In the genomic region with DNA sequence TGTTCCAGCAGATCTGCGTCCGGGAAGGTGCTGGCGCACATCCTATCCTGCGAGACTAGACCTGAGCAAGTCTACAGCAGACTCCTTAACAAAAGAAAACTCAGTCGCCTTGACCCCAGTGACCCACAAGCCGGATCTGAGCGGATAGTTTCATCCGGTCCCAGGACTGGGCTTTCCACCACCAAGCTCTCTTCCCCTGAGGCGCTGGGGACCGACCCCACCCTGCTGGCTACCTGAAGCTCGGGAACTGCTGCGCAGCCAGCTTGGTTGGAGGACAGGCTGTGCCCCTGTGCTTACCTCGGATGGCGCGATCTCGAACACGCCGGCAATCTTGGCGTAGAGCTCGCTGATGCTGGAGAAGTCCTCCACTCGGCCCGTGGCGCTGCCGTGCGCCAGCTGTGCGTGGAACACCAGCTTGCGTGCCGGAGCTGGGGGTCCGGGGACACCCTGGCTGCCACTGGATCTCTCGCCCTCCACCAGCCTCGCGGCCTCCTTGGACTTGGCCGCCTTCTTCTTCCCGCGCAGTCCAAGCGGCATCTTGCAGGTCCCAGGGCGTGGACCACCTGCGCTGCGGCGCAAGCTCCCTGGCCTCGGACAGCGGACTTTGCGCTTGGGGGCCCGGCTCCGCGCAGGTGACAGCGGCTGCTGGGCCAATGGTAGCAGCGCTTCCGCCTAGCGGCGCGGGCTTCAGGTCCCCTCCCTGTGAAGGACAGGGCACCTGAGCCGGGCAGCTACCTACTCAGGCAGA, we compare ENCODE assay signal across 8 mouse cellular contexts. TPM values are rescaled to one million over a fixed set of nuclear protein-coding genes. Genes with fewer than 3 reads are reported as not detected.
DNase-seq lines count a peak whose midpoint lies in the region; ATAC-seq and TF ChIP-seq lines count a peak whose summit lies in the region.

No protein-coding gene starts in this region.

- H3K4me3 ChIP-seq in forebrain, embryonic 13.5 days, result peak overlapping the region; percentile 54
- H3K4me3 ChIP-seq in hindbrain, embryonic 13.5 days, result peak overlapping the region; percentile 65
- peak overlapping the region; percentile 49 for H3K4me3 ChIP-seq in limb, embryonic 11.5 days (ENCODE audit: low read depth, low read length)
- H3K4me3 ChIP-seq in stomach, postnatal 0 days (ENCODE audit: low read depth, low read length), result peak overlapping the region; percentile 56

- H3K4me1 ChIP-seq in forebrain, embryonic 13.5 days, result peaks cover 22% of the 10 kb centered on the region
- peaks cover 32% of the 10 kb centered on the region for H3K4me1 ChIP-seq in hindbrain, embryonic 13.5 days (replicated peaks)
- peaks cover 8% of the 10 kb centered on the region; the same call in 1 of the 2 replicates for H3K4me1 ChIP-seq in limb, embryonic 11.5 days (ENCODE audit: control insufficient read depth, insufficient read depth, low read length)
- peaks cover 6% of the 10 kb centered on the region; the same call in 1 of the 2 replicates for H3K4me1 ChIP-seq in stomach, postnatal 0 days (replicated peaks; ENCODE audit: control insufficient read depth, insufficient read depth)

- WGBS in forebrain, embryonic 13.5 days, result 1% methylated on average over 53 of the region's 53 CpGs
- under 1% methylated on average over 53 of the region's 53 CpGs for whole genome bisulfite sequencing in hindbrain, embryonic 13.5 days
- 1% methylated on average over 50 of the region's 53 CpGs for WGBS in limb, embryonic 11.5 days
- 4% methylated on average over 53 of the region's 53 CpGs for WGBS in stomach, postnatal 0 days

- no peak for TF ChIP-seq EP300 in stomach, postnatal 0 days (optimal IDR thresholded peaks at IDR 0.05)

- H3K27me3 ChIP-seq in forebrain, embryonic 13.5 days, result peaks cover 11% of the 10 kb centered on the region
- peaks cover 17% of the 10 kb centered on the region for H3K27me3 ChIP-seq in hindbrain, embryonic 13.5 days
- H3K27me3 ChIP-seq in limb, embryonic 11.5 days (ENCODE audit: control insufficient read depth, insufficient read depth, low read length), result peaks cover 7% of the 10 kb centered on the region
- no peaks in the 10 kb centered on the region for H3K27me3 ChIP-seq in stomach, postnatal 0 days (ENCODE audit: control insufficient read depth, insufficient read depth, low read length)

- DNase-seq in MN1 (ENCODE audit: low spot score), result peak; percentile 17
- peak; percentile 71 for DNase-seq in limb, embryonic 11.5 days (ENCODE audit: low spot score)
- peak; percentile 45 for DNase-seq in mesoderm, embryonic 11.5 days (ENCODE audit: low read depth, low spot score)
- peak; percentile 86 for DNase-seq in stomach, postnatal 0 days (ENCODE audit: low spot score)
- no peak for DNase-seq in Muller cell, postnatal 12 days (ENCODE audit: inconsistent ontology term)

- peak overlapping the region; percentile 98 for H3K4me2 ChIP-seq in forebrain, embryonic 13.5 days
- H3K4me2 ChIP-seq in hindbrain, embryonic 13.5 days, result peak overlapping the region; percentile 93
- peak overlapping the region; percentile 96 for H3K4me2 ChIP-seq in limb, embryonic 11.5 days (ENCODE audit: low read depth, severe bottlenecking)
- peak overlapping the region; percentile 96 for H3K4me2 ChIP-seq in stomach, postnatal 0 days (replicated peaks; ENCODE audit: low read depth)

- peak; percentile 83 for ATAC-seq in cerebellum, adult (ENCODE audit: insufficient number of reproducible peaks, low FRiP score, low TSS enrichment)
- ATAC-seq in forebrain, embryonic 13.5 days, result peak; percentile 70
- ATAC-seq in hindbrain, embryonic 13.5 days (ENCODE audit: low FRiP score), result peak; percentile 84
- peak; percentile 49 for ATAC-seq in limb, embryonic 11.5 days (ENCODE audit: insufficient number of reproducible peaks, low FRiP score, low TSS enrichment, low read depth)
- ATAC-seq in stomach, postnatal 0 days (ENCODE audit: low FRiP score, low TSS enrichment), result peak; percentile 89

- H3K9me3 ChIP-seq in forebrain, embryonic 13.5 days (replicated peaks), result no peaks in the 10 kb centered on the region
- H3K9me3 ChIP-seq in hindbrain, embryonic 13.5 days, result 0 out of 2 replicates have a peak, but pooled peaks cover 7% of the 10 kb centered on the region
- no peaks in the 10 kb centered on the region for H3K9me3 ChIP-seq in limb, embryonic 11.5 days (ENCODE audit: control insufficient read depth, low read length)
- no peaks in the 10 kb centered on the region for H3K9me3 ChIP-seq in stomach, postnatal 0 days (ENCODE audit: control insufficient read depth, low read length)

- peak overlapping the region; percentile 10; the same call in 1 of the 2 replicates for H3K27ac ChIP-seq in forebrain, embryonic 13.5 days
- H3K27ac ChIP-seq in hindbrain, embryonic 13.5 days, result peak overlapping the region; percentile 80
- no peak overlapping the region for H3K27ac ChIP-seq in limb, embryonic 11.5 days (replicated peaks; ENCODE audit: low read depth, low read length)
- peak overlapping the region; percentile 78 for H3K27ac ChIP-seq in stomach, postnatal 0 days (replicated peaks)

- H3K36me3 ChIP-seq in forebrain, embryonic 13.5 days (ENCODE audit: poor library complexity, severe bottlenecking), result no peaks in the 10 kb centered on the region
- no peaks in the 10 kb centered on the region for H3K36me3 ChIP-seq in hindbrain, embryonic 13.5 days
- H3K36me3 ChIP-seq in limb, embryonic 11.5 days (ENCODE audit: control insufficient read depth, insufficient read depth, low read length), result no peaks in the 10 kb centered on the region
- no peaks in the 10 kb centered on the region for H3K36me3 ChIP-seq in stomach, postnatal 0 days (ENCODE audit: control insufficient read depth, insufficient read depth, low read length)

- H3K9ac ChIP-seq in forebrain, embryonic 13.5 days, result peak overlapping the region; percentile 73
- peak overlapping the region; percentile 82 for H3K9ac ChIP-seq in hindbrain, embryonic 13.5 days
- H3K9ac ChIP-seq in limb, embryonic 11.5 days (ENCODE audit: low read length), result peak overlapping the region; percentile 50
- peak overlapping the region; percentile 68 for H3K9ac ChIP-seq in stomach, postnatal 0 days (ENCODE audit: low read length)

- TF ChIP-seq CTCF in stomach, postnatal 0 days (IDR thresholded peaks at IDR 0.05; ENCODE audit: low read depth), result no peak; the same call in 1 of the 2 replicates

RNA-seq across cellular contexts. Expression of gene Gipc2, which starts 0.5 kb away (rescaled TPM):
- 2.1 and 2.6 TPM in 2 replicates for polyA plus RNA-seq in forebrain, embryonic 13.5 days (2015; fragmentation: Nextera tagmentation; extraction: Ambion mirVana)
- polyA plus RNA-seq in hindbrain, embryonic 13.5 days (2015; fragmentation: Nextera tagmentation; extraction: Ambion mirVana), result 8.4 and 9.2 TPM in 2 replicates
- polyA plus RNA-seq in limb, embryonic 11.5 days (2014; fragmentation: Nextera tagmentation; extraction: Ambion mirVana), result 3.0 and 3.3 TPM in 2 replicates
- polyA plus RNA-seq in stomach, postnatal 0 days (2015; fragmentation: Nextera tagmentation; extraction: Ambion mirVana), result 76.1 and 82.5 TPM in 2 replicates

RNA-seq across cellular contexts. Expression of gene Dnajb4, which starts 44.6 kb away (rescaled TPM):
- 23.8 and 28.9 TPM in 2 replicates for polyA plus RNA-seq in forebrain, embryonic 13.5 days (2015; fragmentation: Nextera tagmentation; extraction: Ambion mirVana)
- polyA plus RNA-seq in hindbrain, embryonic 13.5 days (2015; fragmentation: Nextera tagmentation; extraction: Ambion mirVana), result 37.0 and 37.5 TPM in 2 replicates
- polyA plus RNA-seq in limb, embryonic 11.5 days (2014; fragmentation: Nextera tagmentation; extraction: Ambion mirVana), result 32.4 and 33.2 TPM in 2 replicates
- polyA plus RNA-seq in stomach, postnatal 0 days (2015; fragmentation: Nextera tagmentation; extraction: Ambion mirVana), result 26.4 and 29.0 TPM in 2 replicates

RNA-seq across cellular contexts. Expression of gene Fubp1, which starts 44.7 kb away (rescaled TPM):
- polyA plus RNA-seq in forebrain, embryonic 13.5 days (2015; fragmentation: Nextera tagmentation; extraction: Ambion mirVana), result 399 and 412 TPM in 2 replicates
- 297 and 299 TPM in 2 replicates for polyA plus RNA-seq in hindbrain, embryonic 13.5 days (2015; fragmentation: Nextera tagmentation; extraction: Ambion mirVana)
- polyA plus RNA-seq in limb, embryonic 11.5 days (2014; fragmentation: Nextera tagmentation; extraction: Ambion mirVana), result 452 and 482 TPM in 2 replicates
- polyA plus RNA-seq in stomach, postnatal 0 days (2015; fragmentation: Nextera tagmentation; extraction: Ambion mirVana), result 60.2 and 60.5 TPM in 2 replicates
